ENCODE assay signal across 1 mouse cellular context in the genomic region with DNA sequence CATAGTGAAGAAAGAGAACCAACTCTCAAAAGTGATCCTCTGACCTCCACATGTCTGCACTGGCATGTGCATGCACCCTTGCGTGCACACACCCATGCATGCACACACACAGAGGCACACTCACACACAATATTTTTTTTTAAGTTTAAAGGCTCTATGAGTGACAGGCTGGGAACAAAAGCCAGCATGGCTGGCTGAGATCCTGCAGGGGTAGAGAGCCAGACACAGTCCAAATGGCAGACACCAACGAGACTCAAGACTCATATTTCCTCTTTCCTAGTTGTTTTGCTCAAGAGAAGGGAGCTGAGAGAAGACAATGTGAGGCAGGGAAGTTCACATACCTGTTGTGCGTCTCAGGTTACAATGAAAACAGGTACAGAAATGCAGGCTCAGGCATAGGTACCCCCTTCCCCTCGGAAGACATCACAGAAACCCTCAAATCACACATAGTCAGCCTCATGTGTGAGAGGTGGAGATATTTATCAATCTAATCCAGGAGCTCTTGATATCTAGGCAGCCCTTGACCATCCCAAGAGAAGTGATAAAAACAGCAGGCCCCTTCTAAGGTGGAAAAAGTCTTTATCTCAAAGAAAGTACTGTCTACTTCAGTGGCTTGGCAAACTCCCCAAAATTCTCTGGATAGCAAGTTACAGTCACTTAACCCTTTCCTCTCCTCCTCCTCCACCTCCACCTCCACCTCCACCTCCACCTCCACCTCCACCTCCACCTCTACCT.
TF ChIP-seq lines count a peak whose summit lies in the region.

No protein-coding gene starts in this region.

TF ChIP-seq in MEL, 35 proteins besides CTCF, POLR2A, EP300 and RAD21 (continued from another document):
- TF ChIP-seq BHLHE40 (IDR thresholded peaks at IDR 0.05; ENCODE audit: borderline replicate concordance, low read depth, low read length) (no peak), TCF12 (IDR thresholded peaks at IDR 0.05; ENCODE audit: low read depth, low read length) (peak; percentile 80), E2F4 (IDR thresholded peaks at IDR 0.05; ENCODE audit: borderline replicate concordance, low read depth, low read length) (no peak), TBP (IDR thresholded peaks at IDR 0.05; ENCODE audit: low read depth, low read length) (no peak), MAZ (IDR thresholded peaks at IDR 0.05; ENCODE audit: low read depth, low read length) (no peak), POLR2AphosphoS5 (IDR thresholded peaks at IDR 0.05; ENCODE audit: borderline replicate concordance, low read depth, low read length) (no peak), ZKSCAN1 (IDR thresholded peaks at IDR 0.05; ENCODE audit: low read depth, low read length) (no peak), TAL1 (IDR thresholded peaks at IDR 0.05; ENCODE audit: low read length) (no peak)
